Mouse (Mus musculus) embryonic facial prominence, embryonic 12.5 days (tissue): Measurements from ENCODE around the gene Cstf3. TPM values are rescaled to one million over a fixed set of nuclear protein-coding genes. Genes with fewer than 3 reads are reported as not detected.

Experiments used
- ATAC-seq: fragments of 200-750 bp; cut with Nextera tagmentation; 2 replicates; pipeline ENCODE4 v1.8.0; 2017; ENCODE audit not compliant: insufficient number of reproducible peaks, insufficient read depth, low FRiP score, low TSS enrichment
- H3K27ac ChIP-seq: fragments of 300-500 bp; sonication (generic); 2 replicates; pipeline ENCODE4 v1.5.1; 2016; ENCODE audit warnings: mild to moderate bottlenecking
- H3K27me3 ChIP-seq: fragments of 300-500 bp; sonication (generic); 2 replicates; pipeline ENCODE4 v1.6.1; 2016; ENCODE audit warnings: mild to moderate bottlenecking, moderate library complexity
- H3K36me3 ChIP-seq: fragments of 300-500 bp; sonication (generic); 2 replicates; pipeline ENCODE4 v1.6.1; 2016; ENCODE audit warnings: mild to moderate bottlenecking
- H3K4me1 ChIP-seq: fragments of 300-500 bp; sonication (generic); 2 replicates; pipeline ENCODE4 v1.6.1; 2016
- H3K4me2 ChIP-seq: fragments of 300-500 bp; sonication (generic); replicated peaks from 2 replicates; pipeline ENCODE4 v1.6.1; 2016; ENCODE audit warnings: mild to moderate bottlenecking, moderate library complexity
- H3K4me3 ChIP-seq: fragments of 300-500 bp; sonication (generic); 2 replicates; pipeline ENCODE4 v1.5.1; 2016; ENCODE audit warnings: mild to moderate bottlenecking
- H3K9ac ChIP-seq: fragments of 300-500 bp; sonication (generic); 2 replicates; pipeline ENCODE4 v1.6.1; 2016; ENCODE audit warnings: mild to moderate bottlenecking, moderate library complexity
- H3K9me3 ChIP-seq: fragments of 300-500 bp; sonication (generic); 2 replicates; pipeline ENCODE4 v1.6.1; 2016; ENCODE audit warnings: mild to moderate bottlenecking, moderate library complexity
- WGBS: fragments of 180-500 bp; shearing (Covaris S2); methylation state at CpG from one replicate; pipeline ENCODE4 v1.1.7; 2016; 5-methylcytosine and 5-hydroxymethylcytosine counted together
- polyA plus RNA-seq: library from polyadenylated mRNA; unstranded; fragments of >200 nt; fragmentation: Nextera tagmentation; extraction: Ambion mirVana; gene quantifications from 2 replicates; pipeline ENCODE4 v1.2.1, GENCODE M21; 2016

Cstf3 gene
- polyA plus RNA-seq, 1 experiment from 2014 or later, result 97.2 TPM

DNA sequence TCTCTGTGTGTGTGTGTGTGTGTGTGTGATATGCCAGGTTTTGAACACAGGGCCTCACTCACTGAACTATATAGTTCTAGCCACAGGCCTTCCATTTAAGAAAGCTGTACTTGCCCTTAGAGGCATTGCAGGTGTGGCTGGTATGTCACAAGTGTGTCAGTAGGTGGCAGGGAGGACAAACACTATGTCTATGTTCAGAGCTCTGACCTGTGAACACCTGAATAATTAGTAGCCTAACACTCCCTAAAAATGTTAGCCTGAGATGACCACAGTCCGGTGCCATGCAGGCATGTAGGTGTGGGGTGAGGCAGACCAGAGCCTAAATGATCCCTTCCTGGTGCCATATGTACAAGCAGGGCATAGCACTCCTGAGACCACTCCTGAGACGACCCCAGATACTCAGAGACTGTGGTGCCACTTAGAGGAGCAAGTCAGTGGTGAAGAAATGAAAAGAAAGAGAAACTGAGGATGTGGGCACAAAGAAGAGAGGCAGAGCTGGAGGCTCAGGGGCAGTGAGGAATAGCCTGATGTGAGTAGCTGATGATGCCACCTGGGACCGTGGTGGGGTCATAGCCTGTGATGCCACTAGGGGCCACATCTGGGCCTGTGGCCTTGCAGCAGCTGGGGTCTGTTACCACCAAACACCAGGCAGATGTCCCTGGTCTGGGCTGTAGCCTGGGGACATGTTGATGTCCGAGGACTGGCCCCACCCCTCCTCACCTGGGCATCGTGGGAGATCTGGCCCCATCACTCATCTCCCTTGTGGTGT, 11.3 kb upstream of the Cstf3 start:
- H3K27ac ChIP-seq, result no peak overlapping the region
- WGBS, result 75% methylated on average over 5 of the region's 5 CpGs
- H3K4me2 ChIP-seq, result no peak overlapping the region
- no peak overlapping the region for H3K4me3 ChIP-seq
- H3K4me1 ChIP-seq, result no peaks in the 10 kb centered on the region
- no peak overlapping the region for H3K9ac ChIP-seq
- H3K36me3 ChIP-seq, result no peaks in the 10 kb centered on the region
- no peaks in the 10 kb centered on the region for H3K27me3 ChIP-seq
- H3K9me3 ChIP-seq, result no peaks in the 10 kb centered on the region
- 0 out of 2 replicates have a peak, but pooled peaks have one; percentile 19 for ATAC-seq

DNA sequence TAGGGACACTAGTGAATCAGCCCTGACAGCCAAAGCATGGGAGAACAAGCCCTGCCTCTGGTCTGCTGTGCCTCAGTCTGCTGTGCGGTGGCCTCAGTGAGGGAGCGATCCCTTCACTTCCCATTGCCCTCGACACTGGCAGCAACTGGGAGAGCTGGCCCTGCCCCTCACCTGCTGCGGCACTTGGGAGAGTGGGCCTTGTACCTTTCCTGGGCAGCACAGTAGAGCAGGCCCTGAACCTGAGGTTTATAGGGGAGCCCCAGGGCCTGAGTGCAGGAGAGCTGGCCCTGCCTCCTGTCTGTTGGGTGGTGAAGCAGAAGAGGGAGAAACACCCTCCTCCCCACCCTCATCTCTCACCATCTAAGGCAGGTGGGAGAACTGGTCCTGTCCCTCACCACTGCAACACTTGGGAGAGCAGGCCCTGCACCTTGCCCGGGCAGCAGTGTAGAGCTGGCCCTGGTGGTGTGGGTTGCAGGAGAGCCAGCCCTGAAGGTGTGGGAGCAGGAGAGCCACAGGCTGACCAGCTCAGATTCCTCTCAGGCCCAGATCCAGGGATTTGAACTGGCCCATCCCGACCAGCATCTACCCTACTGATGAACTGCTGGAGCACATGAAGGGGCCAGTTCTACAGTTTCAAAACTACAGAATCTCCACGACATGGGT, 10.4 kb upstream of the Cstf3 start:
- H3K9me3 ChIP-seq, result no peaks in the 10 kb centered on the region
- no peaks in the 10 kb centered on the region for H3K4me1 ChIP-seq
- H3K27me3 ChIP-seq, result no peaks in the 10 kb centered on the region
- no peak overlapping the region for H3K4me3 ChIP-seq
- no peaks in the 10 kb centered on the region for H3K36me3 ChIP-seq
- WGBS, result 78% methylated on average over 7 of the region's 7 CpGs
- peak; percentile 28; the same call in 1 of the 2 replicates for ATAC-seq
- no peak overlapping the region for H3K4me2 ChIP-seq
- no peak overlapping the region for H3K27ac ChIP-seq
- no peak overlapping the region for H3K9ac ChIP-seq

DNA sequence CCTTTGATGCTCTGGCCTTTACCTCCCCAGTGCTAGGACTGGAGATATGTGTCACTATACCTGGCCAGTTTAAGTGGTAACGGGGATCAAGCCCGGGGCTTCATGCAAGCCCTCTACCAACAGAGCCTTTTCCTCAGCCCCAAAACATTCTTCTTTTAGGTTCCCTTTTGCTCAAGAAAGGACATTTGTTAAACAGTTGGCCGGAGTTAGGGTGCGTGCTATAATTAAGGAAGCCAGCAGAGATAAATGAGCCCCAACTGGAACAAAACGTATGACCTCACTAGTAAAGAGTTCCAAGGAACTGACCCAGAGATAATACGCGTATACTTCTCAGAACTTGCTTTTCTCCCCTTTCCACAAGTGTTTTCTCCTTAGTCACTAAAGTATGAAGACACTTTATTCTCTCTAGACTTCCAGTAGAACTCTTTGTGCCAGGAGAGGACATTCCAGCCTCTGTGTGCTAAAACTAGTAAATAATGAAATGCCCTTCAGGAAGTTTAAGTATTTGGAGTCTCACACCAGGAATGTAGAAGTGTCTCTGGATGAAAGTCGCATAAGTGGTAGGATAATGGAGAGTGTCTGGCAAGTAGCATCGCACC, 8.9 kb upstream of the Cstf3 start:
- Histone ChIP-seq H3K9me3 (no peaks in the 10 kb centered on the region), H3K4me1 (no peaks in the 10 kb centered on the region), H3K27ac (no peak overlapping the region), H3K36me3 (no peaks in the 10 kb centered on the region), H3K27me3 (no peaks in the 10 kb centered on the region), H3K4me2 (no peak overlapping the region), H3K4me3 (no peak overlapping the region), H3K9ac (no peak overlapping the region)
- WGBS, result 79% methylated on average over 9 of the region's 9 CpGs
- no peak for ATAC-seq

DNA sequence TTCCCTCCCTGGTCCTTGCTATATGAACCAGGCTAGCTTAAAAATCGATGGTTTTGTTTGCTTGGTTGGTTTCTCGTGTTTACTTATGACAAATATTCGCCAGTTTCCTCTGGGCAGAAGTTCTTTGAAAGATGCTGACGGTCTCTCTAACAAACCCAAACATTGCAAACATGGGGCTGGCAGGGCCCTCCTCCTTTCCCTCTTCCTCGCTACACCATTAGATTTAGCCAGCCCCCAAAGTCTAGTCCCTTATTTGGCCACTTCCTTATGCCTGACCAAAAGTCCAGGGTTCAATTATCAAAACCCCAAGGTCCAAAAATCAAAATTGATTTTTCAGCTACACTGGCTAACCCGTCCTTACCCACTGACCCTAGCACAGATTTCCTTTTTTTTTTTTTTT, 7.3 kb upstream of the Cstf3 start:
- WGBS, result 73% methylated on average over 6 of the region's 6 CpGs
- Histone ChIP-seq H3K27ac (no peak overlapping the region), H3K4me2 (no peak overlapping the region), H3K4me1 (no peaks in the 10 kb centered on the region), H3K27me3 (no peaks in the 10 kb centered on the region), H3K36me3 (no peaks in the 10 kb centered on the region), H3K9me3 (no peaks in the 10 kb centered on the region), H3K9ac (no peak overlapping the region), H3K4me3 (no peak overlapping the region)
- ATAC-seq, result no peak

DNA sequence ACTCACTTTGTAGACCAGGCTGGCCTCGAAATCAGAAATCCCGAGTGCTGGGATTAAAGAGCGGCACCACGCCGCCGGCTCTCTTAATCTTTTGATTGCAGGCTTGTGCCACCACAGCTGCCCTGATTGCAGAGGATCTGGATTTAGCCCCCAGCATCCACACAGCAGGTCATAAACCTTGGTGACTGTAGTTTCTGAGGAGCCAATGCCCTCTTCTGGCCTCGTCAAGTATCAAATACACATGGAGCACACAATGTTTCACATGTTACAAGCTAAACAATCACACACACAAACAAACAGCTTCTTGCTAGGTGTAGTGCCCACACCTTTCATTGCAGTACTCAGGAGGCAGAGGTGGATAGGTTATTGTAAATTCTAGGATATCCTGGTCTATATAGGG, 6.1 kb upstream of the Cstf3 start:
- 64% methylated on average over 7 of the region's 7 CpGs for WGBS
- H3K4me1 ChIP-seq, result no peaks in the 10 kb centered on the region
- no peak overlapping the region for H3K27ac ChIP-seq

DNA sequence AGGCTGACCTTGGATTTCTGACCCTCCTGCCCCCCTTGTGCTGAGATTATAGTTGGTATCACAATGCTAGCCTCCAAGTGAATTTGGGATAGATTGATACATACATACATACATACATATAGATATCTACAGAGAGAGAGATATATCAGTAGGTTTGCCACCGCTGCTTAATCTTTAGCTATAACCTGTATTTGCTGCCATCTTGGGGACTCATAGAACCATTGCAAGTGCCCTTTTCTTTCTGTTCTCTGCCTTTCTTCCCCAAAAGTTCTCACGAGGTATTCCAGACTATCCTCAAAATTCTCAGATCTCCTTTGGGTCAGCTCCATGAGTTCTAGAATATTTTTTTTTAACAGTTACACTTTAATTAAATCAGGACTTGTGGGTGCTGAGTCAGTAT, 4.7 kb upstream of the Cstf3 start:
- no peak for ATAC-seq
- Histone ChIP-seq H3K4me3 (no peak overlapping the region), H3K27ac (no peak overlapping the region), H3K27me3 (no peaks in the 10 kb centered on the region), H3K9me3 (no peaks in the 10 kb centered on the region), H3K36me3 (no peaks in the 10 kb centered on the region), H3K4me2 (no peak overlapping the region), H3K4me1 (no peaks in the 10 kb centered on the region), H3K9ac (no peak overlapping the region)
- WGBS, result 52% methylated on average over 2 of the region's 2 CpGs

More for the DNA sequence above, 6.1 kb upstream of the Cstf3 start:
- Histone ChIP-seq H3K9me3 (no peaks in the 10 kb centered on the region), H3K27me3 (no peaks in the 10 kb centered on the region), H3K4me3 (no peak overlapping the region), H3K9ac (no peak overlapping the region), H3K4me2 (no peak overlapping the region), H3K36me3 (no peaks in the 10 kb centered on the region)
- no peak for ATAC-seq

DNA sequence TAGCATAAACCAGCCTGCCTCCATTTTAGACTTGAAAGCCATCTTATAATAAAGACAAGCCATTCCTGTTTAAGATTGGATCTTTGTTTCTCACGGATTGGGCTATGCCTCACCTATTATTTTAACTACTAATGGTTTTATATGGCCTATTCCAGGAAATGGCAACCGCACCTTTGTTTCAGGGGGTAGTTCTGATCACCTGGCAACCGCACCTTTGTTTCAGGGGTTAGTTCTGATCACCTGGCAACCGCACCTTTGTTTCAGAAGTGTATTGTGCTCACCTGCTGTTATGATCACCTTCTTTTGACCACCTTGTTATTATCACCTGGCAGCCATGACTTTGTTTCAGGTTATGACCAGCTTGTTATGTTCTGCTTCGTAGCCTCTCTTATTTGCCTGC, 1.8 kb upstream of the Cstf3 start:
- 93% methylated on average over 5 of the region's 5 CpGs for WGBS
- H3K4me2 ChIP-seq, result no peak overlapping the region
- H3K9ac ChIP-seq, result no peak overlapping the region
- H3K4me1 ChIP-seq, result peaks cover 8% of the 10 kb centered on the region
- H3K27ac ChIP-seq, result no peak overlapping the region
- H3K27me3 ChIP-seq, result no peaks in the 10 kb centered on the region
- no peak overlapping the region for H3K4me3 ChIP-seq
- H3K9me3 ChIP-seq, result no peaks in the 10 kb centered on the region
- no peak for ATAC-seq
- no peaks in the 10 kb centered on the region for H3K36me3 ChIP-seq

DNA sequence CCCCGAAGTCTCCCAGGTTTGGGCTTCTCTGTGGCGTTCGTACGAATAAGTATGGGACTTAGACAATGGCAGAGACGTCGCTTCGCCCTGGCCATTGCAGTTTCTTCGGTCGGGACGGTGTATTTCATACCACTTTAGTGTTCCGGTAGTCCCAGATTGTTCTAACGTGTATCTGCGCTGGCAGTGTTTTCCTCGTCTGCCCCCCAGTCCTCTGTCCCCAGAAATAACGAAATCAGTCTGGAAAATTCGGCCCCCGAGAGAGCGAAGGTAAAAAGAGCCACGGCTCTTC, 450 bp downstream of the Cstf3 start:
- WGBS, result under 1% methylated on average over 19 of the region's 19 CpGs
- ATAC-seq, result no peak

DNA sequence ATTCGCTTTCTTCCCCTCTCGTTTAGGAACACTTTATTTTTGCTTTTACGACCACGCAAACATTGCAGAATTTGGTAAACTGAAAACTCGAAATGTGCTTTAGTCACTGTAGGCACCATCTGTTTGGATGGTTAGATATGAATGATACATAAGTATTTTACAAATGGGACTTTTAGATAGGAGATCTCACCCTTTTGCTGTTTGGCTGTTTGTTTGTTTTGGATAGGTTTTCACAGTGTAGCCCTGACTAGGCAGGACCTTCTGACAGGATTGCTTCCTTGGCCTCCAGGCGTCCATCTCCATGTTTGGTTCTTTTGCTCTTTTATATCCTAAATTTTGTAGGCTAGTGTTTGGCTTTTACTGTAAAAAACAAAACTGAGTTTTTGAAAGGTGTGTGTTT, 818 bp downstream of the Cstf3 start:
- H3K27ac ChIP-seq, result peak overlapping the region; percentile 84
- 2% methylated on average over 6 of the region's 6 CpGs for WGBS
- no peak for ATAC-seq

More for the DNA sequence above, 450 bp downstream of the Cstf3 start:
- Histone ChIP-seq H3K27ac (peak overlapping the region; percentile 84), H3K9me3 (no peaks in the 10 kb centered on the region), H3K9ac (peak overlapping the region; percentile 86), H3K4me2 (peak overlapping the region; percentile 70), H3K4me1 (peaks cover 8% of the 10 kb centered on the region), H3K4me3 (peak overlapping the region; percentile 88), H3K36me3 (no peaks in the 10 kb centered on the region), H3K27me3 (no peaks in the 10 kb centered on the region)

DNA sequence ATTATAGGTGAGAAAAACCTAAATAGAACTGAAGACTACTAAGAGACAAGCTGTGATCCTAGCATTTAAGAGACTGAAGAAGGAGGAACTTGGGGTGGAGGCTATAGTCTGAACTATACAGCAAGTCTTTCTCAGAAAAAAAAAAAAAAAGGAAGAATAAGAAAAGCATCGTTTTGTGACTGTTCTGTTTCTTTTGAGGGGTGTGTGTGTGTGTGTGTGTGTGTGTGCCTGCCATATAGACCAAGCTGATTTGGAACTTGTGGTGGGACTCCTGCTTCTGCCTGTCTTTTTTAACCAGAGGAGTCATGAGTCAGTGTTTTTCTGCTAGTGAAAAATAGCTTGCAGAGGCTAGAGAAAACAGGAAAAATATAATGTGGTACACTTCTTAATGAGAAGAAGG, 4.7 kb downstream of the Cstf3 start:
- peaks cover 8% of the 10 kb centered on the region for H3K4me1 ChIP-seq
- no peak overlapping the region for H3K9ac ChIP-seq
- ATAC-seq, result no peak
- no peak overlapping the region for H3K27ac ChIP-seq
- H3K36me3 ChIP-seq, result 0 out of 2 replicates have a peak, but pooled peaks cover 3% of the 10 kb centered on the region
- H3K9me3 ChIP-seq, result no peaks in the 10 kb centered on the region
- 77% methylated on average over 1 of the region's 1 CpGs for WGBS
- no peak overlapping the region for H3K4me3 ChIP-seq
- no peaks in the 10 kb centered on the region for H3K27me3 ChIP-seq
- H3K4me2 ChIP-seq, result no peak overlapping the region

More for the DNA sequence above, 818 bp downstream of the Cstf3 start:
- Histone ChIP-seq H3K4me3 (peak overlapping the region; percentile 88), H3K36me3 (no peaks in the 10 kb centered on the region), H3K9ac (peak overlapping the region; percentile 86), H3K4me2 (peak overlapping the region; percentile 70), H3K9me3 (no peaks in the 10 kb centered on the region), H3K4me1 (peaks cover 8% of the 10 kb centered on the region), H3K27me3 (no peaks in the 10 kb centered on the region)

DNA sequence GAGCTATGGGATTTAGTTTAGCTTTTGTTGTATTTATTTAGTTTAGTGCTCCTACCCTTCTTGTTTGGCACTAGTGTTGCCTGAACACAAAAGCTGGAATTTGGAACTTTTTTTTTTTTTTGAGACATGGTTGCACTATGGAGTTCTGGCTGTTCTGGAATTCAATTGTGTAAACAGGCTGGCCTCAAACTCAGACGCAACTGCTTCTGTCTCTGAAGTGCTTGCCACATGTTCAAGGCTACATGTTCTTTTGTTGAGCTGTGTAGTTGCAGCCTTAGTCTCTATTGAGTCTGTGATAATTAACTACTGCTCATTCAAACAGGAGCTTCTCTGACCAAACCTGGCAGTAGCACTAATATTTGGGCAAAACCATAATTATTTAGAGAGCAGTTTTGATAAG, 13.1 kb downstream of the Cstf3 start:
- Histone ChIP-seq H3K9ac (no peak overlapping the region), H3K4me1 (no peaks in the 10 kb centered on the region), H3K4me3 (no peak overlapping the region), H3K36me3 (0 out of 2 replicates have a peak, but pooled peaks cover 8% of the 10 kb centered on the region), H3K27me3 (no peaks in the 10 kb centered on the region), H3K4me2 (no peak overlapping the region), H3K27ac (no peak overlapping the region), H3K9me3 (no peaks in the 10 kb centered on the region)
- WGBS, result 52% methylated on average over 1 of the region's 1 CpGs
- no peak for ATAC-seq

DNA sequence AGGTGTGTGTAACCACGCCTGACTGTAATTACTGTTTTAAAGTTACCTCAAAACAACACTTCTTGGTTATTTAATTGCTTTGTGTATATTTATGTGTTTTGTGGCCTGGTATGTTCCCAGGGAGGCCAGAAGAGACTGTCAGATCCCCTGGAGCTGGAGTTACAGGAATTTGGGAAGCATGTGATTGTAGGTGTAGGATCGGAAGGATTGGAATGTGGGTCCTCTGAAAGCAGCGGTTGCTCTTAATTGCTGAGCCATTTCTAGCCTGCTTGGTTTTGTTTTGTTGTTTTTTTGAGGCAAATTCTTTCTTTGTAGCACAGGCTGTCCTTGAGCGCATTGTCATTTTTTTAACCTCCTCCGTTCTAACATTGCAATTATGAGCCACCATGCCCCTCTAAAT, 14.4 kb downstream of the Cstf3 start:
- no peaks in the 10 kb centered on the region for H3K9me3 ChIP-seq
- H3K36me3 ChIP-seq, result 0 out of 2 replicates have a peak, but pooled peaks cover 6% of the 10 kb centered on the region
- H3K4me2 ChIP-seq, result no peak overlapping the region
- H3K4me3 ChIP-seq, result no peak overlapping the region
- H3K4me1 ChIP-seq, result no peaks in the 10 kb centered on the region
- ATAC-seq, result no peak
- no peaks in the 10 kb centered on the region for H3K27me3 ChIP-seq
- no peak overlapping the region for H3K9ac ChIP-seq
- no peak overlapping the region for H3K27ac ChIP-seq
- WGBS, result 63% methylated on average over 5 of the region's 5 CpGs
